Mouse (Mus musculus) adipose tissue, adult 10 weeks (tissue): ENCODE measurements around the gene Olfr218. TPM values are rescaled to one million over a fixed set of nuclear protein-coding genes. Genes with fewer than 3 reads are reported as not detected.

Experiments used
- polyA plus RNA-seq: library from polyadenylated mRNA; stranded (reverse); fragments of 350-450 nt; fragmentation: Illumina TruSeq; extraction: RNeasy Lipid Tissue Mini Kit (QIAGEN cat#74804); gene quantifications from one replicate; pipeline ENCODE4 v1.2.3, GENCODE M21; 2014; ENCODE audit warnings: low read depth, low replicate concordance

Gene Olfr218
- polyA plus RNA-seq, result not detected

DNA sequence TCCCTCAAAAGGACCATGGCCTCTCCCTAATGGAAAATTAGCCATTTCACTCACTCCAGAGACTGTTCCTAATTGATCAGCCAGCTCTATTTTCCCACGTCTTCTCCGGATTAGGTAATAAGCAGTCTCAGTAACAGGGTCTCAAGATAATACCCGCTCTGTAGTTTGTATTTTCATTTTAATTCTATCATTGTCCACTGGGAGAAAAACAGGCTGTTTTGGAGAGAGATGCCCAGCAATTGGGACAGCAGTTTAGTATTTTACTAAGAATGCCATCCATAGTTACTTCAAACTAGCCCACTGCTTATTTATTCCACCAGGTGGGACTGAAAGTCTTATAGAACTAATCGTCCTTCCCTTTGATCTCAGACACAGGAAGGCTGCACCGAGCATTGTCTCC, at the start of gene Olfr218:
Gene Olfr218 (plus strand): TSS at position 301 of the 400 bp plus-strand sequence.

DNA sequence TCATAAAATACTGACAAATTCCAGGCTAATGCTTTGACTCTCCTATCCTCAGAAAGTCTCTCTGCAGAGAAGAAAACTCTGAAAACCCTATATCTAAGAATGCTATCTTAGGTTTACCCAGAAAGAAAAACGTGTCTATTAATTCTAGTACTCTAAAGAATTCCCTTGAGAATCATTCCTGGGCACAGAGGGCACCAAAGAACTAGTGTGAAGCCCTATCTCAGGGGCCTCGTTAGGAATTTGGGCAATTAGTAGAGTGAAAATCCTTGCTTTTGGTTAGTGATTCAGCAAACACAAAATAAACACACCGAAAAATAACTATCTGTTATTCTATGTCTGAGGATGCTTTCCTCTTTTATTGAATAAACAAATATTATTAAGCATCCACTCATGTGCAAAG, 7.1 kb upstream of the Olfr218 start, which contains the start of gene Olfr1406:
Gene Olfr1406 (minus strand): TSS at position 101 of the 400 bp plus-strand sequence.

DNA sequence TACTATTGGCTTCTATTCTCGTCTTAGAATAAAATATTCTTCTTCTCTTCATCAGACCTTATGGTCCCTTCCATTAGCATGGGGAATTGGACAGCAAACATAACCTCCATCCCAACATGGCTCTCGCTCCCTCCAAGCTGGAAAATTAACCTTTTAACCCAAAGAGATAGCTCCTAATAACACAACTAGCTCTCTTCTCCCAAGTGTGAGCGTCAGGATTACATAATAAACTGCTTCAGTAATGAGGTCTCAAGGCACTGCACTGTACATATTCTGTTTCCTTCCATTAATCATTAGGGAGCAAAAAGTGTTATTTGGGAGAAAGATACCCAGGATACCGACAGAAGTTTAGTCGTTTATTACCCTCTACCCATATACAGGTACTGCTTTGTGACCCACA, 14.5 kb downstream of the Olfr218 start, which contains the start of gene Olfr1404:
Gene Olfr1404 (plus strand): TSS at position 301 of the 400 bp plus-strand sequence.

DNA sequence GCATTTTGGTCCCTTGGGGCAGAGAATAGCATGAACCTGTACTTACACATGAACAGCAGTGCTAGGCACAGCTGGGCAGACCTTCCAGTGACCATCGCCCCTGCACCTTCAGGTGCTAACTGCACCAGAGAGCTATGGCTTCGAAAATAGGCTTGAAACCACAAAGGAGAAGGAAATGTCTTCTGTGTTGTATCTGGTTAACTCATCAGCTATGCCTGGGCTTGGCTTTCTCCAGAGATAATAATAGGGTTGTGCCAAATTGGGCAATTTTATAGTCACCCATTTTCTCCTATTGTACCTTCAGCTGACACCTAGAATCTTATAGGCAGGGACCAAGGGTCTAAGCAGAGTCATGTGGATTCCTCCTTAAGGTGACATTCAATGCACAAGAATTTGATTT, 29.5 kb downstream of the Olfr218 start, which contains the start of gene Fcer1a:
Gene Fcer1a (minus strand): TSS at position 134 of the 400 bp plus-strand sequence.

Other genes with a start within 250 kb of the Olfr218 start
- not detected for gene Olfr16, start 247.4 kb upstream of the Olfr218 start, polyA plus RNA-seq
- gene Olfr1408, start 60.4 kb upstream of the Olfr218 start, polyA plus RNA-seq, result not detected
- not detected for gene Olfr1406, start 7.2 kb upstream of the Olfr218 start, polyA plus RNA-seq
- not detected for gene Olfr1404, start 14.6 kb downstream of the Olfr218 start, polyA plus RNA-seq
- gene Fcer1a, start 29.4 kb downstream of the Olfr218 start, polyA plus RNA-seq, result 0.55 TPM
- gene Olfr418, start 68.2 kb downstream of the Olfr218 start, polyA plus RNA-seq, result not detected
- not detected for gene Mptx2, start 80.0 kb downstream of the Olfr218 start, polyA plus RNA-seq
- 5.3 TPM for gene Ackr1, start 135.9 kb downstream of the Olfr218 start, polyA plus RNA-seq
- 4.7 TPM for gene Aim2, start 153.1 kb downstream of the Olfr218 start, polyA plus RNA-seq
- 6.9 TPM for gene Cadm3, start 169.9 kb downstream of the Olfr218 start, polyA plus RNA-seq